Mouse (Mus musculus) MEL (cell line): Measurements from ENCODE around the gene Tlx2. TPM values are rescaled to one million over a fixed set of nuclear protein-coding genes. Genes with fewer than 3 reads are reported as not detected.

Source experiments
- DNase-seq: peaks from one replicate; pipeline ENCODE4 v3.0.0; 2011; ENCODE audit warnings: low read depth, low spot score
- H3K27ac ChIP-seq: 2 replicates; pipeline ENCODE4 v1.5.1; 2012; ENCODE audit warnings: low read depth, mild to moderate bottlenecking, control low read depth, low read length, moderate library complexity; ENCODE audit not compliant: control insufficient read depth
- H3K27me3 ChIP-seq, 2 experiments: fragments of 150-350 bp in 1 of 2; sonication (generic) in 1 of 2; 2 replicates each; pipeline ENCODE4 v1.6.1; 2012; ENCODE audit warnings: low read length in 2 of 2, mild to moderate bottlenecking in 2 of 2, improper control_type of control experiment in 1 of 2, moderate library complexity in 1 of 2; ENCODE audit not compliant: insufficient read depth in 2 of 2, control insufficient read depth in 1 of 2
- H3K36me3 ChIP-seq, 2 experiments: 2 replicates each; pipeline ENCODE4 v1.6.1; 2012 to 2014; ENCODE audit warnings: low read length in 2 of 2, improper control_type of control experiment in 1 of 2, inconsistent platforms in 1 of 2, mild to moderate bottlenecking in 1 of 2; ENCODE audit not compliant: insufficient read depth in 2 of 2, control insufficient read depth in 1 of 2
- H3K4me1 ChIP-seq, 2 experiments: fragments of 150-350 bp in 1 of 2; sonication (generic) in 1 of 2; 2 replicates each; pipeline ENCODE4 v1.6.1; 2012; ENCODE audit warnings: low read length in 2 of 2, improper control_type of control experiment in 1 of 2, mild to moderate bottlenecking in 1 of 2; ENCODE audit not compliant: insufficient read depth in 2 of 2, control insufficient read depth in 1 of 2
- H3K4me3 ChIP-seq, 2 experiments: fragments of 150-350 bp in 1 of 2; sonication (generic) in 1 of 2; 2 replicates each; pipeline ENCODE4 v1.5.1; 2012; ENCODE audit warnings: low read depth in 2 of 2, low read length in 2 of 2, mild to moderate bottlenecking in 2 of 2, moderate library complexity in 2 of 2, control low read depth in 1 of 2, improper control_type of control experiment in 1 of 2; ENCODE audit not compliant: control insufficient read depth in 1 of 2, insufficient read depth in 1 of 2
- H3K79me2 ChIP-seq: 2 replicates; pipeline ENCODE4 v1.6.1; 2012; ENCODE audit warnings: mild to moderate bottlenecking, low read length, moderate library complexity; ENCODE audit not compliant: control insufficient read depth, poor library complexity, insufficient read depth
- H3K9ac ChIP-seq: 2 replicates; pipeline ENCODE4 v1.6.1; 2012; ENCODE audit warnings: low read depth, mild to moderate bottlenecking, control low read depth, low read length, moderate library complexity; ENCODE audit not compliant: control insufficient read depth, poor library complexity, severe bottlenecking
- H3K9me3 ChIP-seq: fragments of 150-350 bp; sonication (generic); replicated peaks from 2 replicates; pipeline ENCODE4 v1.6.1; 2012; ENCODE audit warnings: mild to moderate bottlenecking, low read length, improper control_type of control experiment, moderate library complexity; ENCODE audit not compliant: insufficient read depth
- BHLHE40 ChIP-seq: IDR thresholded peaks from 2 replicates; pipeline ENCODE4 v1.6.1; 2012; ENCODE audit warnings: low read depth, mild to moderate bottlenecking, inconsistent platforms, low read length, improper control_type of control experiment, borderline replicate concordance
- CHD1 ChIP-seq: IDR thresholded peaks from 2 replicates; pipeline ENCODE4 v1.6.1; 2012; ENCODE audit warnings: low read depth, mild to moderate bottlenecking, inconsistent platforms, low read length, improper control_type of control experiment
- CHD2 ChIP-seq: IDR thresholded peaks from 2 replicates; pipeline ENCODE4 v1.6.1; 2011; ENCODE audit warnings: low read length, improper control_type of control experiment
- CTCF ChIP-seq, 3 experiments: IDR thresholded peaks in 2 of 3; conservative IDR thresholded peaks in 1 of 3; 2 replicates each; pipeline ENCODE4 v1.5.1; 2011 to 2012; ENCODE audit warnings: low read length in 3 of 3, low read depth in 2 of 3, mild to moderate bottlenecking in 2 of 3, improper control_type of control experiment in 1 of 3, inconsistent platforms in 1 of 3, mixed read lengths in 1 of 3, moderate library complexity in 1 of 3; ENCODE audit not compliant: control insufficient read depth in 1 of 3, insufficient read depth in 1 of 3, poor library complexity in 1 of 3, severe bottlenecking in 1 of 3
- ELF1 ChIP-seq: IDR thresholded peaks from 2 replicates; pipeline ENCODE4 v1.6.1; 2014; ENCODE audit warnings: low read depth, mild to moderate bottlenecking, inconsistent platforms, low read length, improper control_type of control experiment, moderate library complexity
- ETS1 ChIP-seq: IDR thresholded peaks from 2 replicates; pipeline ENCODE4 v1.6.1; 2012; ENCODE audit warnings: low read depth, mild to moderate bottlenecking, inconsistent platforms, low read length, improper control_type of control experiment, moderate library complexity
- GABPA ChIP-seq: IDR thresholded peaks from 2 replicates; pipeline ENCODE4 v1.6.1; 2012; ENCODE audit warnings: low read depth, mild to moderate bottlenecking, inconsistent platforms, low read length, improper control_type of control experiment, moderate library complexity
- GATA1 ChIP-seq: IDR thresholded peaks from 2 replicates; pipeline ENCODE4 v1.6.1; 2011; ENCODE audit warnings: low read depth, low read length, improper control_type of control experiment
- MAFK ChIP-seq: IDR thresholded peaks from 2 replicates; pipeline ENCODE4 v1.6.1; 2011; ENCODE audit warnings: low read depth, mild to moderate bottlenecking, low read length, improper control_type of control experiment, borderline replicate concordance
- MAX ChIP-seq: IDR thresholded peaks from 2 replicates; pipeline ENCODE4 v1.6.1; 2011; ENCODE audit warnings: low read length, improper control_type of control experiment
- MAZ ChIP-seq: IDR thresholded peaks from 2 replicates; pipeline ENCODE4 v1.6.1; 2012; ENCODE audit warnings: low read depth, mild to moderate bottlenecking, inconsistent platforms, low read length, improper control_type of control experiment
- MYB ChIP-seq: IDR thresholded peaks from 2 replicates; pipeline ENCODE4 v1.6.1; 2011; ENCODE audit warnings: mild to moderate bottlenecking, low read depth, low read length, improper control_type of control experiment
- MYC ChIP-seq: IDR thresholded peaks from 2 replicates; pipeline ENCODE4 v1.6.1; 2011; ENCODE audit warnings: low read depth, mild to moderate bottlenecking, low read length, improper control_type of control experiment, moderate library complexity
- NELFE ChIP-seq: IDR thresholded peaks from 2 replicates; pipeline ENCODE4 v1.6.1; 2011; ENCODE audit warnings: low read depth, low read length, improper control_type of control experiment
- POLR2AphosphoS5 ChIP-seq: IDR thresholded peaks from 2 replicates; pipeline ENCODE4 v1.6.1; 2012; ENCODE audit warnings: low read depth, borderline replicate concordance, mild to moderate bottlenecking, inconsistent platforms, low read length, moderate library complexity, mixed read lengths
- SIN3A ChIP-seq: IDR thresholded peaks from 2 replicates; pipeline ENCODE4 v1.6.1; 2012; ENCODE audit warnings: low read length, improper control_type of control experiment, inconsistent platforms
- SMC3 ChIP-seq: IDR thresholded peaks from 2 replicates; pipeline ENCODE4 v1.6.1; 2011; ENCODE audit warnings: low read depth, low read length, improper control_type of control experiment
- TBP ChIP-seq: IDR thresholded peaks from 2 replicates; pipeline ENCODE4 v1.8.0; 2011; ENCODE audit warnings: low read depth, low read length, improper control_type of control experiment
- USF2 ChIP-seq, 2 experiments: IDR thresholded peaks; 2 replicates each; pipeline ENCODE4 v1.6.1; 2011 to 2012; ENCODE audit warnings: improper control_type of control experiment in 2 of 2, low read length in 2 of 2, borderline replicate concordance in 1 of 2, inconsistent platforms in 1 of 2, low read depth in 1 of 2, mild to moderate bottlenecking in 1 of 2; ENCODE audit not compliant: insufficient read depth in 1 of 2
- ZMIZ1 ChIP-seq: IDR thresholded peaks from 2 replicates; pipeline ENCODE4 v1.6.1; 2012; ENCODE audit warnings: low read depth, mild to moderate bottlenecking, inconsistent platforms, low read length, improper control_type of control experiment, moderate library complexity
- polyA plus RNA-seq, 2 experiments: library from polyadenylated mRNA; stranded (reverse) in 1 of 2; unstranded in 1 of 2; fragments of >175 nt in 1 of 2; fragments of >200 nt in 1 of 2; gene quantifications; 2 replicates each; pipeline versions ENCODE4 v1.2.1 to v1.2.4; 2012; ENCODE audit warnings: low replicate concordance in 2 of 2, low read depth in 1 of 2; ENCODE audit not compliant: insufficient read length in 2 of 2, insufficient read depth in 1 of 2, missing spikeins in 1 of 2
- total RNA-seq: library from RNA; depleted of rRNA; stranded (reverse); fragments of 300-350 nt; gene quantifications from 2 replicates; pipeline ENCODE4 v1.2.3, GENCODE M21; 2012

Tlx2 gene
- total and polyA plus RNA-seq, 3 experiments, result not detected

- Histone ChIP-seq H3K4me3 (no peak overlapping the region), H3K79me2 (no peaks in the 10 kb centered on the region), H3K4me1 (no peaks in the 10 kb centered on the region), H3K27ac (no peak overlapping the region), H3K36me3 (no peaks in the 10 kb centered on the region), H3K27me3 (no peaks in the 10 kb centered on the region), H3K9me3 (no peaks in the 10 kb centered on the region), H3K9ac (no peak overlapping the region)
- TF ChIP-seq ELF1 (no peak), BHLHE40 (no peak), ETS1 (no peak), TBP (no peak), MAFK (no peak), GATA1 (no peak), MAZ (no peak), SMC3 (no peak), MYC (no peak), USF2 (IDR thresholded peaks at IDR 0.05; ENCODE audit: borderline replicate concordance in 1 of 2, insufficient read depth in 1 of 2, low read depth in 1 of 2, low read length in 2 of 2) (no peak), MYB (no peak), CHD2 (no peak), MAX (no peak), POLR2AphosphoS5 (no peak), ZMIZ1 (no peak), CTCF (IDR thresholded peaks at IDR 0.05 in 2 of 3, conservative IDR thresholded peaks at IDR 0.05 in 1 of 3; ENCODE audit: control insufficient read depth in 1 of 3, insufficient read depth in 1 of 3, low read depth in 2 of 3, low read length in 3 of 3, poor library complexity in 1 of 3, severe bottlenecking in 1 of 3) (no peak), CHD1 (no peak), GABPA (no peak), NELFE (no peak), SIN3A (no peak)
- no peak for DNase-seq
Measured at GRCm38 (mm10) chr6:83070311-83071219, 472 bp upstream of the Tlx2 start.
